Mouse (Mus musculus) telencephalon, adult 2 months (tissue): ENCODE measurements at regions not wholly inside any gene's neighbourhood (a gene's known extent, or its start where the extent isn't known, plus 50 kb on each side); places are given as distances from the start of the nearest gene placed in this dataset.
A peak's percentile ranks its signal among the peaks of the same experiment; 100 is the strongest.
"Not testable (repeated sequence)": the region's sequence is repeated elsewhere in the genome, so short reads cannot be mapped to it uniquely, and the experiment has no call there.

Experiments used
- DNase-seq: peaks from one replicate; pipeline ENCODE4 v3.0.0-alpha.2; 2011; ENCODE audit warnings: low read depth, low spot score

DNA sequence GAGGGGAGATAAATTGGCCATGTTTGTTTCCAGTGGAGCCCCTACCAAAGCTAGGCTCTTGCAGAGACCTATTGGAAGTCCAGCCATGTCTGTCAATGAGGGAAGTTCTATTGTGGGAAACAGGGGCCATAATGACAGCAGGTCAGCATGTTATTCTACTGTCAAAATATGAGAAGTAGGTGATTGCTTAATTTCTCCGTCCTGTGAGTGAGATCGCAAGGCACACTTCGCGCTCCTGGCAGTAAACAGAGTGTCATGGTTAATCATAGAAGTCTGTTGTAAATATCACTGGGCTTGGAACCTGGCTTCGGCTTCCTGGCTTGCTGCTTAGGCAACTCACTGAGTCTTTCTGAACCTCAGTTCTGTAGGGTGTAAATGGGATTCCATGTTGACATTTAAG is 72.5 kb upstream of the Ccdc122 start:
- DNase-seq = no peak

DNA sequence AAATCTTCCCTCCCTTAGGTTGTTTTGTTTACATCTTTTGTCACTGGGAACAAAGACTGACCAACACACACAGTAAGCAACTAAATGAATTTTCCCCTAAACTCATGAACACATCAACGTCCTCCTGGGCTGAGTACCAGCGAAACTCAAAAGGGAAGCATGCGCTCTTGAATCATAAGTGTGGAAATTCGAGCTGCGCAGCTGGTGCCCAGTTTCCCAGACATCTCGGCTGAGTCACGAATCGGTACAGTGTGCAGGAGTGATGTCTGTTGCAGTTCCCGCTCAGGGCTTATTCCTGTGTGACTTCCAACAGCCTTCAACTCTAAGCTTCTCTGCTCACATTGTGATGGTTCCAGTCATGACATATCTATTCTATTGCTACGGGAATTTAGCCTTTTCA is 77.7 kb upstream of the Ccdc122 start:
- DNase-seq = peak; percentile 78

DNA sequence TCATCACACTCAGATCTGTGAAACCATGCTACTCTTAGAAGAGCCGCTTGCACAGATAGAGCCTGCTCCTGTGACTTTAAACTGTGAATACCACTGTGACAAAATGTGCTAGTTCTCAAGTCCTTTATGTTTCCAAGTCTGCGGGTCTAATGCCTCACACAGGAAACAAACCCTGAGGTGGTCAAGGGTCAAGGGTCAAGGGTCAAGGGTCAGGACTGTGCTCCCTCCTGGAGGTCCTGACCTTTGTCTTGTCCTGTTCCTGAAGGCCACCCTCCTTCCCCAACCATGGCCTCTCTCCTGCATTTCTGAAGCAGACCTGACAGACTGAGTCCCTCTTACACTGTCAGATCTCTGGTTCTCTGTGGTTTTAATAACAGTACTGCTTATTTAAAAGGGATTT is 79.4 kb upstream of the Ccdc122 start:
- no peak for DNase-seq

DNA sequence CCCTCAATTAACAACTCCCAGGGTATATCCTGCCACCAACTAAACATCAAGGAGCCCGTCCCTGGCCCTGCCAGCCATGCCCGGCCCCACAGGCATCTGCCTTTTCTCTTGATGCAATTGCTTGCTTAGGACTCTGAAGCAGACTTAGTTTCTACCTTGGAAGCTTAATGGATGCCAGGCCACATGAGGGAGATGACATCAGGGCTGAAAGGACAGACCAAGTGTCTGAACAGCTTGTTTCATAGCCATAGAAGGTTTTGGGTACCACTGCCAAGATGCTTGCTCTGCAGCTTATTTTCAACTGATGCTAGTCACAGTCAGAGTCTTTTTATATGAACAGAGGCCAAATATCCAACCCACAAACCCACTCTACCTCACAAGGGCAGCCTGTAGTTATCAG is 83.4 kb upstream of the Ccdc122 start:
- DNase-seq = no peak

DNA sequence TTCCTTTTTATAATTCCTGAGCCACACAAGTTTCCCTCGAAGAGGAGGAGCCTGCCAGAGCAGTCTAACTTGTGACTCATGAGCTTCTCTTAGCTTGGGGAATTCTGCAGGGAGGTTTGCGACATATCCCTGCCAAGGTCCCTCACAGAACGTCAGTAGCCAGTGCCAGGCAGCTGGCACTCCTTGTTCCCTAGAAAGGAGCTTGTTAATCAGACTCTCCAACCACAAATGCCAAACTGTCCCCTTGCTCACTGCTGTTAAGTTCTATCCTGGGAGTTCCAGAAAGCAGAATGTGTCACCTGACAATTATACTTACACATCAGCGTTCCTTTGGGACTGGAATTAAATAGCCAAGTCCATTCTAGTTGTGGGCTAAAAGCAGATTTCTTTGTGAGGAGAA is 85.1 kb upstream of the Ccdc122 start:
- DNase-seq = peak; percentile 80

DNA sequence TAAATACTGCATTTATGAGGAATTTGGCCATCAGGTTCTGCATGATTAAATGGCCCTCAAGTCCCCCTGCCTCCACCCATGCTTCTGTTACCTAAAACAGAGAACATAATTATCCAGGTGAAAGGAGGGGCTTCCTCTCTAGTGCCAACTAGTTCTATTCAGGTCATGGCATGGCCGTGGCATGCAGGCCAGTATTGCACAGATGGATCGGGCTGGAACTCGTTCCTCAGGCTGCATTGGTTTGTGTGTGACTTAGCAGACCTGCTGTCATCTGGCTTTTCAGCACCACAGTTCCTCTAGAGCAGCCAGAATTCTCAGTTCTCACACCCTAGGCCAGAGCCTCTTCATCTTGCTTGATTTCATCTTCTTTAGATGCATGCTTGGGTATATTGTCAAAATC is 87.2 kb upstream of the Ccdc122 start:
- DNase-seq = no peak

DNA sequence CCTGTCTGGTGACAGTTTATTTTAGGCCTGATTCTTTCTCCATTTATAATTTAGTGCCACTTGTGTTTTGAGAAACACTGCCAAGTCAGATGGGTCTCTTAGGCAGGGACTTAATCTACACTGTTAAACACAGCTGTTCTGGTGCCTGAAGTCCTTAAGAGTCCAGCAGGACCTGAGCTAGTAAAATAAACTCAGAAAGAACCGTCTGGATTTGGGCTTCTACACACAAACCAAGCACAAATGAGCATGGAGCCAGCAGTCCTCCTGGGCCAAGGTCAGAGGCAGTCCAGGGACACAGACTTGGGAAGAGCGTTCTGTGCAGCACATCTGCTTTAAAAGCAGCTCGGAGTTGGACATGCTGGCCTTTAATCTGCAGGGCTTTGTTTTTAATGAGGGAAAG is 87.6 kb upstream of the Ccdc122 start:
- no peak for DNase-seq

DNA sequence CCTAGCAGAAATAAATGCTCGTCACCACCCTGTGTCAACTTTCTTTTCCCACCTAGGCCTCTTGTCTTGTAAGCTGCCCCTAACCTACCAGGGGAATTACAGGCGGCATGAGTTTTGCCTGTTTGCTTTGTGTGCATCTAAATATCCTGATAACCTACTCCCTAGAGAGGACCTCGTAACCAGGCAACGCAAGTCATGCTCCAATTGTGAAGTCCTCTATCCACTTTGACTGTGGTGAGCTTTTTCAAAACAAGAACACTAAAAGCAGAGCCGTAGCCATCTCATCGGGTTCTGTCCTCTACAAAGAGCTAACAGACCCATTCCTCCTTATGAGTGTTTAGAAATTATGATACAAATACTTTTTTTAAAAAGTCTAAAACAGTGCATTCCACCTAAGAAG is 88.1 kb upstream of the Ccdc122 start:
- no peak for DNase-seq

DNA sequence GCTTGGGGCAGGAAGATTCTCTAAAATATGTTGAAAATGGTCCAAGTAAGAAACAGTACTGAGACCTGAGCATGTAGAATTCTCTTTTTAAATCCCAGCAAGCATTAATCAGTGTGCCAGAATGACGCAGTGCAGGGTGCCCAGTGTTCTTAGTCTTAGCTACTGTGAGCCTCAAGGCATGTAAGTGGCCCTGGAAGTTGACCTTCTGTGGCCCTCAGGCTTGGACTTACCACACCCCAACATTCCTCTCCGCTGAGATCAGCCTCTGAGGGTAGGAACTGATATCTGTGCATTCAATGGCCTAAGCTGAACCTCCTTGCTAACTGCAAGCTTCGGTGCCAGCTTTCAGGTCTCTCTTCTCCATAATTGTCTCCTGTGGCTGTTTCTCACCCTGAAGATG is 89.4 kb upstream of the Ccdc122 start:
- DNase-seq = no peak

DNA sequence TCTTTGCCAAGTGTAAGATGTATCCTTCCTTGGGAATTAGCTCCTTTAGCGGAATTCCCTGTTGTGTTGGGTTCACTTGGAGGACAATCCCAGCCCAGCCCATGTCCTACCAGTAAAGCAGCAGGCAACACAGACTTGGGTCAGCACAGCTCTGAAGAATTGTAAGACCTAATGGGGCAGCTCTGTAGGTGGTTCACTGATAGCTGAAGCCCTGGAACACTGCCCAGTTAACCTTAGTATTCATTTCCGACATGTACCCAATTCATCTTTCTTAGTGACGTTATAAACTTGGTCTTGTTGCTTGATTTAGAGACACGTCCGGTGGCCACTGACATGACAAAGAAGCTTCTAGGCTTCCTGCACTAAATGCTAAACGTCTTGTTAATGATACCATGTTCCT is 90.9 kb upstream of the Ccdc122 start:
- DNase-seq = no peak

DNA sequence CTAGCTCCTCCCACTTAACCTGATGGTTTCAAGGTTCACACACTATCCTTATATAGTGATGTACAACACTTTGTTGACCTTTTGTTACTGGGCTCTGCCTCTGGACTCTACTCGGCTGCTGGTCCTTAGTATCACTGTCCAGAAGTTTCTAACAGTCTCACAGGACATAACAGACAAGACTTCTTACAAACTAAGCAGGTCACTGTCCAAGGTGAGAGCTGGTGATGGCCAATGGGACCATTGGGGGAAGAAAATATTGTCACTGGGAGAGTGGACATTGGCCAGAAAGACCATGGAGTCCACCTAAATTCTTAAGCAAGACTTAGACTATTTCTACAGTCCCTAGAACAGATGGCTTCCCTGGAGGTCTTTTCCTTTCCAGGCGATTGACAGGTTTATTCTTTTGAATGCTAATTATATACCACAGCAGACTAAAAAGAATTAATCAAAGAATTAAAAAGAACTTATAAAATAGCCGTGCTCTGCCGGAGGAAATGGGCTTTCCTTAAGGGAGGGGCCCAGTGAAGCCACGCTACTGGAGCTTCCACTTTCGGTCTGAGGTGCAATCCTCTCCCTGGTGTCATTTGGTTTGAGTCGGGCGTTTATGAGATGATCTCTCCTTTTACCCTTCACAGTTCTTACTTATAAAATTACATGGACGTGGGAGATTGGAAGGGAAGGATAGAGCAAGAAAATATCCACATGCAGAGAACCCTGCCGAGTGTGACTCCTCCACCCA is 94.9 kb upstream of the Ccdc122 start:
- no peak for DNase-seq

DNA sequence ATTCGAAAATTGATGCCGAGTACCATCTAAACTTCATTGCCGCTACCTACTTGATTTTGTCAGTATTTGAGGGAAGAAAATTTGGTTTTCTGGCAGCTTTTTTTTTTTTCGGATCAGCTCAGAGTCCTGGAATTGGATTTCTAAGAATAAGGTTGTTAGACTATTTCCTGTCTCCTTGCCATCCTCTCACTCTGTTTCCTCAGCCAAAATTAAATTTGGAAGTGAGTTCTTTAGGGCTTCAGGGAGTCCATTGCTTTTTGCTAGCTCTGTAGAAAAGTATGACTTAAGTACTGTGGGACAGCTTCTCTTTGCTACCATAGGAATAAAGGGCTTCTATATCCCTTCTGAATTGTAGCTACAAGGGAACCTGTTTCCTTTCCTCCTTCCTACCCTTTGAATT is 96.1 kb upstream of the Ccdc122 start:
- DNase-seq = no peak

DNA sequence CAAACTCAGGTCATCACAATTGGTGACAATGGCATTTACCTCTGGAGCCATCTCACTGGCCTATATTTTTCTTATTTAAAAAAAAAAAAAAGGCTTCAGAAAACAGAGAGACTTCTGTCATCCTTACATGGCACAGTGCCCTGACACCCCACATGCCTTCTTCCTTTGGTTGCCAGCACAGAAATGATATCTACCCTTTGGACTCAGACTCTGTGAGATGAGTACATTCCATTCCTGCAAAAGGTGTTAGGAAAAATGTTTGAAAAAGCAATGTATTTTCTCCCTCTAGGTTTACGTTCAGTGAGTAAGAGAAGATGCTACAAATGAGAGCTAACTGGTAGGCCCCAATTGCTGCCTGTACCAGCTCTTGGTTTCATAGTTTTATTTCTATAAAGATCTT is 99.9 kb upstream of the Ccdc122 start:
- no peak for DNase-seq

DNA sequence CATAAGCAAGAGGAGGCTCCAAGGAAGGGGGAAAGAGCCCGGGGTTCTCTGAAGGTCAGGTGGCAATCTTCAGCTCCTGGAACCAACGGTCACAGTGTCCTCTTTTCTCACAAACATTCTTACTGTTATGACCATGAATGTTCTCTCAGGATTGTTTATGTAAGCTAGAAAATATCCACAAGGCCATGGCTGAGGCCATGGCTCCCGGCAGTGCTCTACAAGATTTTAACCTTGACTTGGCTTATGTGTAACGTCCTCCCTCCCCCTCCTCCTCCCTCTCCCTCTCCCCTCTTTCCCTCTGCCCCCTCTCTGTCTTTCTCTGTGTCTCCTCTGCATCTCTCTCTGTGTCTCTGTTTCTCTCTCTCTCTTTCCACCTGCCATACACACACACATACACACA is 100.5 kb upstream of the Ccdc122 start:
- not testable (repeated sequence) for DNase-seq

DNA sequence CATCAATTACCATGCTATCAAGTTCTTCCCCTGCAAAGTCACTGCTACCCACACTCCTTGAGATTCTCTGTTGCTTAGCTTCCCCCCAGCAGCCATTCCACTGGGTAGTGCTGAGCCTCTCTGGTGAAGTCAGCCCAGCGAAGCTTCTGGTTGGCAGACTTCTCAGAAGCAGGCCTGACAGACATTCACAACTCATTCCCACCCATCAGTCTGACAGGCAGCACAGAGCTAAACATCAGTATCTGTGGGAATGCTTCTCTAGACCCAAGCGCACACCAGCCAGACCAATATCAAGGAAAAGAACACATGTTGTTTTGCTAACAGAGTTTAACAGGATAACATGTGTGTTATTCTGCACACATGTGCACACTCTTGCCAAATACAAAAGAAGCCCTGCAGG is 101.1 kb upstream of the Ccdc122 start:
- no peak for DNase-seq

DNA sequence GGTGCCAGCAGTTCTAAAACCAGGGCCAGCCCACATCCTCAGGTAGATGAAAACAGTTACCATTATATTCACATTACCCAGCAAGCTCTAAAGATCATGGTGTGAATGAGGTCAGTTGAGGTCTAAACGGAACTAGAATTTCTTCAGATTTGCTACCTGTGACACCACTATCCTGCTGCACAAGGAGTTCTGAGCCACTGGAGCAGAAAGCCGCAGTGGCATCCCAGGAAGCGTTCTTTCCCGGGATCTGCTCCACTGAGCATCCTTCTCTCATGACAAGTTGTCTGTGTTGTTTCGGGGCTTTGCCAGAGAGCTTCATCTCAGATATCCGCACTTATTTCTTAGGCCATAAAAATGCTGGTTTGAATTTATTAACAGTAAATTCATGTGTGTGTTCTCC is 103.7 kb upstream of the Ccdc122 start:
- DNase-seq = no peak

DNA sequence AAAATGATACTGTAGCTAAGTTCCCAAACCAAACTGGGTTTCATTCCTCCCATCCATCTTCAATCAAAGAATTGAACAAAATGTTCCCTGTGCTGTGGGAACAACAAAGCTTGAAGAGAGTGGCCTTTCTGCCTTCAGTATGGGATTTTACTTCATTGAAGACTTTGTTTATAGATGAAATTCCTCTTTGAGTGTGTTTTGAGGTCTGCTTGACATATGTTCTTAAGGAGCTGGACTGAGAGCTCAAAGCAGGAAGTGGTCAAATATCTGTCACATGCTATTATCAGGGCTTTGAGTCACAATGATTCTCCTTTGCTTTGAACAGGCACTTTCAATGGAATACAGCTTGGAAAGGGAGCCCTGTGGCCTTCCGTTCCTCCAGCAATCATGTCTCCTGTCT is 105.2 kb upstream of the Ccdc122 start:
- no peak for DNase-seq

DNA sequence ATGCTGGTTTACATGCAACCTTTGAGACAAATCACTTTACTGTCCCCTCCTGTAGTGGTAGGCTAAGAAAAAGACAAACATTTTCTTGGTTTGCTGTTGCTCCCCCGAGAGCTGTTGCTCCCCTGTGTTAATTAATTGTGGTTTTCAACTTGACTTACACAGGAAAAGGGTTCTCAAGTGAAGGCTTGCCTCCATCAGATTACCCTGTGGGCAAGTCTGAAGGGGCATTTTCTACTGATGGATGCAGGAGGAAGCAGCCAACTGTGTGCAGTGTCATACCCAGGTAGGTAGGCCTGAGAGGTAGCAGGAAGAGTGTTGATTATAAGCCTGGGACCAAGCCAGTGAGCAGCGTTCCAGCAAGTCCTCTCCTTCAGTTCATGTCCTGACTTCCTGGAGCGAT is 107.0 kb upstream of the Ccdc122 start:
- no peak for DNase-seq

DNA sequence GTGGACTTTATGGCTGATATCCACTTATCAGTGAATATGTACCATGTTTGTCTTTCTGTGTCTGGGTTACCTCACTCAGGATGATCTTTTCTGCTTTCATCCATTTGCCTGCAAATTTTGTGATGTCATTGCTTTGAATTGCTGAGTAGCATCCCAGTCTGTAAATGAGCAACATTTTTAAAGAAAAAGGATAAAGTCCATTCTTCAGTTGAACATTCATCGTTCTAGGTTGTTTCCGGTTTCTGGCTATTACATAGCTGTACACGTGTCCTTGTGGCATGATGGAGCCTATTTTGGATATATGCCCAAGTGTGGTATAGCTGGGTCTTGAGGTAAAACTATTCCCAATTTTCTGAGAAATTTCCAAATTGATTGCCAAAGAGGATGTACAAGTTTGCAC is 107.9 kb upstream of the Ccdc122 start:
- DNase-seq = no peak

DNA sequence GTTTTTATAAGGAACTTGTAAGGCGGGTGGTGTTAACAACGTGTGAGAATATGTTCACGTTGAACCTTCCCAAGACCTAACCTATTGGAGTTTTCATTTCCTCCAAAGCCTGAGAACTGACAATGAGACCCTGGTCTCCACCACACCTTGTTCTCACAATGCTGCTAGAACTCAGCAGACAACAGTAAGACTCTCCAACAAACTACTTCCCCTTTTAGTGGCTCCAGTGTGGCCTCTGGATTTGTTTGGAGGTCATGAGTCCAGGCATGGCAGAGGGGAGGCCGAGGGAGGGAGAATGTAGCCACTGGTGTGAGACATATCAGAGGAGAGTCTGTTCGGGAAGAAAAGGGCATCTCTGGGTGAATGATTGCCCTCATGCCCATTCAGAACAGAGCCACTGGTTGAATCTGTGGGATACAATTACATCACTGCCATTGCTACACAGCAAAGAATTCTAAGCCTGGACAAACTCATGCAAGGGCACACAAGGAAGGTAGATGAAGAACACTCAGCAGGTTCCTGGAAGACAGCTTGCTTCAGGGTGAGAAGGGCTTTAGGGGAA is 109.2 kb upstream of the Ccdc122 start:
- DNase-seq = no peak

DNA sequence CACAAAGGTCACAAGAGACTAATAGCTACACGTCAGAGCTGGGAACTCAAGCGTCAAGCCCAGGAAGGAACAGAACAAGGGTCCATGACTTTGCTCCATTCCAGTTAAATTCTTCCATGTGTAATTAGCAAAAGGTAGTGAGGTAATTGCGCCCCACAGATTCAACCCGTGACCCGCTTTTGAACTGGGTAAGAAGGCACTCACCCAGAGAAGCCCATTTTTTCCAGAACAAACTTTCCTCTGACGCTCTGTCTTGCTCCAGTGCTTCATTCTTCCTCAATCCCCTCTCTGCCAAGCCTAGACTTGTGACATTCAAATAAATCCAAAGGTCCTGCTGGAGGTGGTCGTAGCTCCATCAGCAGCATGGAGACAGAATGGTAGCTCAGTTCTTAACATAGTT is 110.2 kb upstream of the Ccdc122 start:
- DNase-seq = no peak

DNA sequence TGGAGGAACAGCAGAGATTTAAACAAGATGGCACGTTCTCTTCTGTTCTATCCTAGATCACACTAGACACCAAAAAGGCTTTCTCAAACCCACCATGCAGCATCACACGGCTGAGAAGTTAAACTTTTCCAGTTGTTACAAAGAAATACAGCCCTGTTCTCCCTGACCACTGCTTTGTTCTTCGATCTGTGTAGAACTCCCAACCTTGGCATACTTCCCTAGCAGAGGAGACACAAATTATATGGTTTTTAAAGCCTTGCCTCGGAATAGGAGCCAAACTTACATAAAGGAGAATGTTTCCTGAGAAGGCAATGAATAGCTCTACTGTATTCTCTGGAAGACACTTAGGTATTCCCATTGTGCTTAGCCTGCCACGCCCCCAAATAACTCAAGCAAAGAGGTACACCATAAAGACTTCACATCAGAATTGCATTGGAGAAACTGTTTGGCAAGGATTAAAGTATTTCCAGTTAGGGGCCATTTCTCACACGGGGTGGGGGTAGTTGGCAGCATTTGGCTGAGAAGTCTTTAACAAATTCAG is 114.1 kb upstream of the Ccdc122 start:
- DNase-seq = no peak

DNA sequence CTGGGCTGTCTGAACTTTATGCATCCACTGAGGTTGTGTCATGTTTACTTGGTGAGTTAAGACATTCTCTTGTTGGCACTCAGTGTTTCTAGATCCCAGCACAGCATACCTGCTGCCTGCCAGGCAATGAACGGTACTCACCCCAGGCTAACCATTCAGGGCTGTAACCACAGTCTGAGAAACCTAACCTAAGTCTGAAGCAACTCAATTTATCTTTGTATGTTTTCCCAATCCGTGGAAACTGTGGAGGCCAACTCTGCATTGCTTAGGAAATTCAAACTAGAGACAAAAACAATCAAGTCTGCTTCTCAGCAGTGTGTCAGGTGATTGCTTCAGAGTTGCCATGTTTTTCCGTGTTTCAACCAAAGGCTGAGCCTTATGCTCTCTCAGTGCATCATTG is 118.5 kb upstream of the Ccdc122 start:
- DNase-seq = no peak
